Mouse (Mus musculus) hindbrain, embryonic 13.5 days (tissue): Measurements from ENCODE around the gene Tns3. TPM values are rescaled to one million over a fixed set of nuclear protein-coding genes. Genes with fewer than 3 reads are reported as not detected.
A peak's percentile ranks its signal among the peaks of the same experiment; 100 is the strongest.
"Not testable (repeated sequence)": the region's sequence is repeated elsewhere in the genome, so short reads cannot be mapped to it uniquely, and the experiment has no call there.

Experiments
- ATAC-seq: fragments of 200-750 bp; cut with Nextera tagmentation; 2 replicates; pipeline ENCODE4 v1.8.0; 2017; ENCODE audit warnings: moderate TSS enrichment; ENCODE audit not compliant: low FRiP score
- H3K27ac ChIP-seq: fragments of 300-500 bp; sonication (generic); 2 replicates; pipeline ENCODE4 v1.5.1; 2015; ENCODE audit warnings: inconsistent platforms, mild to moderate bottlenecking, moderate library complexity
- H3K27me3 ChIP-seq: fragments of 300-500 bp; sonication (generic); 2 replicates; pipeline ENCODE4 v1.6.1; 2015; ENCODE audit warnings: mild to moderate bottlenecking, inconsistent platforms
- H3K36me3 ChIP-seq: fragments of 300-500 bp; sonication (generic); 2 replicates; pipeline ENCODE4 v1.6.1; 2015; ENCODE audit warnings: mild to moderate bottlenecking, inconsistent platforms
- H3K4me1 ChIP-seq: fragments of 300-500 bp; sonication (generic); replicated peaks from 2 replicates; pipeline ENCODE4 v1.6.1; 2015; ENCODE audit warnings: inconsistent platforms
- H3K4me2 ChIP-seq: fragments of 300-500 bp; sonication (generic); 2 replicates; pipeline ENCODE4 v1.6.1; 2015; ENCODE audit warnings: inconsistent platforms, mild to moderate bottlenecking, moderate library complexity
- H3K4me3 ChIP-seq: fragments of 300-500 bp; sonication (generic); 2 replicates; pipeline ENCODE4 v1.5.1; 2015; ENCODE audit warnings: mild to moderate bottlenecking, inconsistent platforms
- H3K9ac ChIP-seq: fragments of 300-500 bp; sonication (generic); 2 replicates; pipeline ENCODE4 v1.6.1; 2015; ENCODE audit warnings: mild to moderate bottlenecking, inconsistent platforms
- H3K9me3 ChIP-seq: fragments of 300-500 bp; sonication (generic); 2 replicates; pipeline ENCODE4 v1.6.1; 2016; ENCODE audit warnings: inconsistent platforms
- WGBS: fragments of 180-500 bp; shearing (Covaris S2); methylation state at CpG from one replicate; pipeline ENCODE4 v1.1.7; 2015; 5-methylcytosine and 5-hydroxymethylcytosine counted together
- polyA plus RNA-seq: library from polyadenylated mRNA; unstranded; fragments of >200 nt; fragmentation: Nextera tagmentation; extraction: Ambion mirVana; gene quantifications from 2 replicates; pipeline ENCODE4 v1.2.1, GENCODE M21; 2015

The Tns3 gene
- polyA plus RNA-seq, 1 experiment from 2014 or later = 5.3 TPM

GRCm38 (mm10) chr11:8545798-8546197 is 118.5 kb downstream of the Tns3 start:
- no peak overlapping the region for H3K4me2 ChIP-seq
- H3K27me3 ChIP-seq = no peaks in the 10 kb centered on the region
- H3K9ac ChIP-seq = no peak overlapping the region
- WGBS = 91% methylated on average over 1 of the region's 1 CpGs
- no peaks in the 10 kb centered on the region for H3K36me3 ChIP-seq
- no peaks in the 10 kb centered on the region for H3K9me3 ChIP-seq
- no peak overlapping the region for H3K27ac ChIP-seq
- no peak for ATAC-seq
- H3K4me3 ChIP-seq = no peak overlapping the region
- H3K4me1 ChIP-seq = 0 out of 2 replicates have a peak, but pooled peaks cover 2% of the 10 kb centered on the region

GRCm38 (mm10) chr11:8544355-8544754 is 120.0 kb downstream of the Tns3 start:
- Histone ChIP-seq H3K9me3 (no peaks in the 10 kb centered on the region), H3K27me3 (no peaks in the 10 kb centered on the region), H3K4me1 (0 out of 2 replicates have a peak, but pooled peaks cover 2% of the 10 kb centered on the region), H3K4me3 (no peak overlapping the region), H3K4me2 (no peak overlapping the region), H3K9ac (no peak overlapping the region), H3K36me3 (no peaks in the 10 kb centered on the region), H3K27ac (no peak overlapping the region)
- ATAC-seq = 0 out of 2 replicates have a peak, but pooled peaks have one; percentile 65
- 41% methylated on average over 6 of the region's 6 CpGs for WGBS

GRCm38 (mm10) chr11:8541222-8541815 is 123.0 kb downstream of the Tns3 start:
- Histone ChIP-seq H3K27ac (no peak overlapping the region), H3K36me3 (no peaks in the 10 kb centered on the region), H3K4me3 (no peak overlapping the region), H3K9me3 (no peaks in the 10 kb centered on the region), H3K4me2 (no peak overlapping the region), H3K4me1 (0 out of 2 replicates have a peak, but pooled peaks cover 2% of the 10 kb centered on the region), H3K27me3 (no peaks in the 10 kb centered on the region), H3K9ac (no peak overlapping the region)
- peak; percentile 61; the same call in 1 of the 2 replicates for ATAC-seq
- WGBS = 69% methylated on average over 9 of the region's 9 CpGs

- H3K27me3 ChIP-seq = no peaks in the 10 kb centered on the region
- no peak for ATAC-seq
- H3K9me3 ChIP-seq = no peaks in the 10 kb centered on the region
- no peak overlapping the region for H3K27ac ChIP-seq
- H3K9ac ChIP-seq = no peak overlapping the region
- H3K36me3 ChIP-seq = no peaks in the 10 kb centered on the region
- H3K4me1 ChIP-seq = 0 out of 2 replicates have a peak, but pooled peaks cover 2% of the 10 kb centered on the region
- no peak overlapping the region for H3K4me3 ChIP-seq
- H3K4me2 ChIP-seq = no peak overlapping the region
- 75% methylated on average over 8 of the region's 8 CpGs for WGBS
Observed at GRCm38 (mm10) chr11:8539593-8540265, 124.6 kb downstream of the Tns3 start.

GRCm38 (mm10) chr11:8537013-8537614 is 127.2 kb downstream of the Tns3 start:
- Histone ChIP-seq H3K27ac (no peak overlapping the region), H3K4me2 (no peak overlapping the region), H3K9ac (no peak overlapping the region), H3K27me3 (no peaks in the 10 kb centered on the region), H3K4me3 (no peak overlapping the region), H3K4me1 (peaks cover 3% of the 10 kb centered on the region), H3K9me3 (no peaks in the 10 kb centered on the region), H3K36me3 (no peaks in the 10 kb centered on the region)
- no peak for ATAC-seq
- 90% methylated on average over 5 of the region's 5 CpGs for WGBS

GRCm38 (mm10) chr11:8534893-8535292 is 129.4 kb downstream of the Tns3 start:
- Histone ChIP-seq H3K4me1 (peaks cover 7% of the 10 kb centered on the region), H3K4me3 (no peak overlapping the region), H3K4me2 (no peak overlapping the region), H3K27ac (no peak overlapping the region), H3K9me3 (no peaks in the 10 kb centered on the region), H3K9ac (no peak overlapping the region), H3K27me3 (no peaks in the 10 kb centered on the region), H3K36me3 (no peaks in the 10 kb centered on the region)
- WGBS = 24% methylated on average over 4 of the region's 4 CpGs
- ATAC-seq = peak; percentile 53

- H3K36me3 ChIP-seq, ATAC-seq, H3K27me3 ChIP-seq: not testable (repeated sequence)
Observed at GRCm38 (mm10) chr11:8532771-8533170, 131.6 kb downstream of the Tns3 start.

GRCm38 (mm10) chr11:8532112-8532747 is 132.1 kb downstream of the Tns3 start:
- peak; percentile 66 for ATAC-seq
- WGBS = 85% methylated on average over 10 of the region's 10 CpGs

More at GRCm38 (mm10) chr11:8532771-8533170, 131.6 kb downstream of the Tns3 start:
- H3K9me3 ChIP-seq, H3K4me1 ChIP-seq, H3K27ac ChIP-seq, H3K4me3 ChIP-seq, H3K9ac ChIP-seq, H3K4me2 ChIP-seq: not testable (repeated sequence)
- WGBS = 98% methylated on average over 3 of the region's 3 CpGs

GRCm38 (mm10) chr11:8530506-8530905 is 133.8 kb downstream of the Tns3 start:
- no peaks in the 10 kb centered on the region for H3K36me3 ChIP-seq
- H3K27me3 ChIP-seq = peaks cover 6% of the 10 kb centered on the region; the same call in 1 of the 2 replicates
- H3K4me2 ChIP-seq = no peak overlapping the region
- no peak overlapping the region for H3K4me3 ChIP-seq
- H3K4me1 ChIP-seq = peaks cover 7% of the 10 kb centered on the region
- no peak for ATAC-seq
- 49% methylated on average over 4 of the region's 4 CpGs for WGBS
- no peaks in the 10 kb centered on the region for H3K9me3 ChIP-seq
- no peak overlapping the region for H3K9ac ChIP-seq
- no peak overlapping the region for H3K27ac ChIP-seq

More at GRCm38 (mm10) chr11:8532112-8532747, 132.1 kb downstream of the Tns3 start:
- Histone ChIP-seq H3K27ac (no peak overlapping the region), H3K4me2 (no peak overlapping the region), H3K9me3 (no peaks in the 10 kb centered on the region), H3K36me3 (no peaks in the 10 kb centered on the region), H3K4me1 (peaks cover 7% of the 10 kb centered on the region), H3K27me3 (no peaks in the 10 kb centered on the region), H3K9ac (no peak overlapping the region), H3K4me3 (no peak overlapping the region)

- Histone ChIP-seq H3K27me3 (peaks cover 6% of the 10 kb centered on the region; the same call in 1 of the 2 replicates), H3K9ac (no peak overlapping the region), H3K4me1 (peaks cover 7% of the 10 kb centered on the region), H3K4me2 (no peak overlapping the region), H3K27ac (no peak overlapping the region), H3K9me3 (no peaks in the 10 kb centered on the region), H3K4me3 (no peak overlapping the region), H3K36me3 (no peaks in the 10 kb centered on the region)
- 95% methylated on average over 4 of the region's 4 CpGs for WGBS
- no peak for ATAC-seq
Observed at GRCm38 (mm10) chr11:8530036-8530435, 134.3 kb downstream of the Tns3 start.

GRCm38 (mm10) chr11:8525463-8526145 is 138.7 kb downstream of the Tns3 start:
- H3K27me3 ChIP-seq = peaks cover 6% of the 10 kb centered on the region; the same call in 1 of the 2 replicates
- H3K27ac ChIP-seq = no peak overlapping the region
- no peaks in the 10 kb centered on the region for H3K9me3 ChIP-seq
- 66% methylated on average over 9 of the region's 9 CpGs for WGBS
- H3K4me2 ChIP-seq = no peak overlapping the region
- ATAC-seq = no peak
- peaks cover 10% of the 10 kb centered on the region for H3K4me1 ChIP-seq
- H3K9ac ChIP-seq = no peak overlapping the region
- H3K4me3 ChIP-seq = no peak overlapping the region
- no peaks in the 10 kb centered on the region for H3K36me3 ChIP-seq
